Mouse (Mus musculus): ENCODE data around the gene Sys1. TPM values are rescaled to one million over a fixed set of nuclear protein-coding genes. Genes with fewer than 3 reads are reported as not detected.
A peak's percentile ranks its signal among the peaks of the same experiment; 100 is the strongest.

Gene Sys1
- polyA plus RNA-seq, 1 experiment from 2014 or later: 86.6 TPM

DNA sequence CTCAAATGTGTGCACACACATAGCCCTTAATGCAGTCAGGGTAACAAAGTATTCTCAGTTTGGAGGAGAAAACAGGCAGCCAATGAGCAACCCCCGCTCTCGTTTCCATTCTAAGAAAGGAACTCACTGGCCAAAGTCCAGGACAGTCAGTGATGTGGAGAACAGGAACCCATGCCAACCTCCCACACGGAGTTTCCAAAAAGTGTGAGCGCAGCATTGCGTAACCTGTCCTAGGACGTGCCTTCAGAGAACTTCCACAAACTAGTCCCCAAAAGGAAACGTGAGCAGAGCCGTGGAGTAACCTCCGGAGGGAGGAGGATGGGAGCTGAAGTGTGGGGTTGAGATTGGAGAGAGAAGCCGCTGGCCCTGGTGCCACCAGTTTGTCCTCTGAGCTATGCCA, 1.9 kb upstream of the Sys1 start:
- DNase-seq (ENCODE audit: low spot score): no peak
- no peaks in the 10 kb centered on the region for H3K9me3 ChIP-seq (replicated peaks; ENCODE audit: control insufficient read depth, low read length)
- H3K4me1 ChIP-seq (ENCODE audit: control insufficient read depth, insufficient read depth, low read length): no peaks in the 10 kb centered on the region
- H3K27me3 ChIP-seq (replicated peaks; ENCODE audit: control insufficient read depth, insufficient read depth, low read length): no peaks in the 10 kb centered on the region
- no peak overlapping the region for H3K4me2 ChIP-seq (ENCODE audit: low read length)
- H3K36me3 ChIP-seq (ENCODE audit: control insufficient read depth, insufficient read depth, low read length): no peaks in the 10 kb centered on the region
- H3K9ac ChIP-seq (ENCODE audit: low read length): no peak overlapping the region
- ATAC-seq: no peak
- WGBS: 73% methylated on average over 10 of the region's 10 CpGs
- H3K4me3 ChIP-seq (ENCODE audit: low read depth, low read length): no peak overlapping the region
- no peak overlapping the region for H3K27ac ChIP-seq (ENCODE audit: low read depth, low read length)

GRCm38 (mm10) chr2:164455421-164456190, 1.2 kb upstream of the Sys1 start:
- H3K27me3 ChIP-seq (replicated peaks; ENCODE audit: control insufficient read depth, insufficient read depth, low read length): no peaks in the 10 kb centered on the region
- no peaks in the 10 kb centered on the region for H3K36me3 ChIP-seq (ENCODE audit: control insufficient read depth, insufficient read depth, low read length)
- H3K4me3 ChIP-seq (ENCODE audit: low read depth, low read length): no peak overlapping the region
- no peak overlapping the region for H3K27ac ChIP-seq (ENCODE audit: low read depth, low read length)
- no peaks in the 10 kb centered on the region for H3K4me1 ChIP-seq (ENCODE audit: control insufficient read depth, insufficient read depth, low read length)
- no peak overlapping the region for H3K9ac ChIP-seq (ENCODE audit: low read length)
- no peak for ATAC-seq
- DNase-seq (ENCODE audit: low spot score): no peak
- WGBS: 74% methylated on average over 6 of the region's 6 CpGs
- H3K4me2 ChIP-seq (ENCODE audit: low read length): no peak overlapping the region
- no peaks in the 10 kb centered on the region for H3K9me3 ChIP-seq (replicated peaks; ENCODE audit: control insufficient read depth, low read length)

- Histone ChIP-seq H3K27ac (ENCODE audit: low read depth, low read length) (no peak overlapping the region), H3K27me3 (replicated peaks; ENCODE audit: control insufficient read depth, insufficient read depth, low read length) (no peaks in the 10 kb centered on the region), H3K4me3 (ENCODE audit: low read depth, low read length) (no peak overlapping the region), H3K4me1 (ENCODE audit: control insufficient read depth, insufficient read depth, low read length) (no peaks in the 10 kb centered on the region), H3K9ac (ENCODE audit: low read length) (no peak overlapping the region), H3K4me2 (ENCODE audit: low read length) (no peak overlapping the region), H3K36me3 (ENCODE audit: control insufficient read depth, insufficient read depth, low read length) (no peaks in the 10 kb centered on the region), H3K9me3 (replicated peaks; ENCODE audit: control insufficient read depth, low read length) (no peaks in the 10 kb centered on the region)
- ATAC-seq (no peak), DNase-seq (ENCODE audit: low spot score) (no peak)
- 90% methylated on average over 1 of the region's 1 CpGs for WGBS
Measured at GRCm38 (mm10) chr2:164456413-164456812, 351 bp upstream of the Sys1 start.

GRCm38 (mm10) chr2:164457942-164458341, 1.2 kb downstream of the Sys1 start:
- Histone ChIP-seq H3K36me3 (ENCODE audit: control insufficient read depth, insufficient read depth, low read length) (no peaks in the 10 kb centered on the region), H3K27me3 (replicated peaks; ENCODE audit: control insufficient read depth, insufficient read depth, low read length) (no peaks in the 10 kb centered on the region), H3K4me2 (ENCODE audit: low read length) (no peak overlapping the region), H3K27ac (ENCODE audit: low read depth, low read length) (no peak overlapping the region), H3K9me3 (replicated peaks; ENCODE audit: control insufficient read depth, low read length) (no peaks in the 10 kb centered on the region), H3K9ac (ENCODE audit: low read length) (no peak overlapping the region), H3K4me1 (ENCODE audit: control insufficient read depth, insufficient read depth, low read length) (peaks cover 10% of the 10 kb centered on the region), H3K4me3 (ENCODE audit: low read depth, low read length) (no peak overlapping the region)
- ATAC-seq: no peak
- 60% methylated on average over 7 of the region's 7 CpGs for WGBS
- DNase-seq (ENCODE audit: low spot score): no peak

DNA sequence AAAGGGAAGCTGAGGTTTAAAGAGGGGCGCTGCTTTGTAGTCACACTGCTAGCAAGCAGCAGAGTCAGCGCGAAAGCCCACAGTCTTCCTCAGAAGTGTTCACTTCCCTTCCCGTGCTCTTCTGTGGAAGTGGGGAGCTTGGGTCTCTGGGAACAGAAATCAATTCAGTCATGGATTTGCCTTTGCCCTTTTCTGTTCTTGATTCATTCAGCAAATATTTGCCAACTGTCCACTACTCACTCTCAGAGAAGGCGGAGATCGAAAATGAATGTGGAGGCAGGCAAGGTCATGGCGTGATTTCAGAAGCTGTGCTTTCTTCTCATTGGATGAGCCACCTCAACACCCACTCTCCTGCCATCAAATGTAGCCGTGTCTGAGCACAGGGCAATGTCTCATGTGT, 1.8 kb downstream of the Sys1 start:
- Histone ChIP-seq H3K9ac (ENCODE audit: low read length) (no peak overlapping the region), H3K4me3 (ENCODE audit: low read depth, low read length) (no peak overlapping the region), H3K27me3 (replicated peaks; ENCODE audit: control insufficient read depth, insufficient read depth, low read length) (no peaks in the 10 kb centered on the region), H3K27ac (ENCODE audit: low read depth, low read length) (no peak overlapping the region), H3K4me1 (ENCODE audit: control insufficient read depth, insufficient read depth, low read length) (peaks cover 10% of the 10 kb centered on the region), H3K9me3 (replicated peaks; ENCODE audit: control insufficient read depth, low read length) (no peaks in the 10 kb centered on the region), H3K4me2 (ENCODE audit: low read length) (no peak overlapping the region), H3K36me3 (ENCODE audit: control insufficient read depth, insufficient read depth, low read length) (peaks cover 4% of the 10 kb centered on the region)
- ATAC-seq (no peak), DNase-seq (ENCODE audit: low spot score) (no peak)
- 90% methylated on average over 8 of the region's 8 CpGs for WGBS

GRCm38 (mm10) chr2:164460745-164461551, 4.2 kb downstream of the Sys1 start, which contains the start of gene Gm20458:
Gm20458 (plus strand) TSS chr2:164460967.
- WGBS: under 1% methylated on average over 68 of the region's 79 CpGs
- peak; percentile 99 for DNase-seq (ENCODE audit: low spot score)
- ATAC-seq: peak; percentile 99
- Histone ChIP-seq H3K9ac (ENCODE audit: low read length) (peak within 1 kb of the TSS; percentile 87), H3K4me1 (ENCODE audit: control insufficient read depth, insufficient read depth, low read length) (peaks cover 10% of the 10 kb centered on the region), H3K36me3 (ENCODE audit: control insufficient read depth, insufficient read depth, low read length) (peaks cover 25% of the 10 kb centered on the region), H3K9me3 (replicated peaks; ENCODE audit: control insufficient read depth, low read length) (no peaks in the 10 kb centered on the region), H3K4me2 (ENCODE audit: low read length) (peak within 1 kb of the TSS; percentile 72), H3K27ac (ENCODE audit: low read depth, low read length) (peak within 1 kb of the TSS; percentile 87), H3K27me3 (replicated peaks; ENCODE audit: control insufficient read depth, insufficient read depth, low read length) (no peaks in the 10 kb centered on the region), H3K4me3 (ENCODE audit: low read depth, low read length) (peak within 1 kb of the TSS; percentile 92)

DNA sequence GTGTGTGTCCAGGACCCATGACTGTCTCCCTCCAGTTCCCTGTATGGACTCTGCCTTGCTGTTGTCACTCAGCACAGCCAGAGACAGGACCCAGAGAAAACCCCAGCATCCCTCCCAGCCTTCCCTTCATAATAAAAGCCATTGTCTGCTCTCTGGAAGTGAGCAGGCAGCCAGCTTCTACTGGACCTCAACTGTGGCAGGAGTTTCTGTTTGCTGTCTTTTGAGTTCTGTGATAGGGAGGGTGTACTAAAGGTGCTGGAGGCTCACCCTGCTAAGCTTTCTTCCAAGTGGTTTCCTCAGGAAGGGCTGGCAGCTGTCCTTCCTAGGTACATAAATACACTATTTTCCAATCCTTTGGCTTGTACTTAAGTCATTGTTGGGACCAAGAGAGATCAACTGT, 8.4 kb downstream of the Sys1 start:
- ATAC-seq (no peak), DNase-seq (ENCODE audit: low spot score) (no peak)
- H3K4me1 ChIP-seq (ENCODE audit: control insufficient read depth, insufficient read depth, low read length): peaks cover 10% of the 10 kb centered on the region
- H3K27me3 ChIP-seq (replicated peaks; ENCODE audit: control insufficient read depth, insufficient read depth, low read length): no peaks in the 10 kb centered on the region
- H3K9ac ChIP-seq (ENCODE audit: low read length): no peak overlapping the region
- no peaks in the 10 kb centered on the region for H3K9me3 ChIP-seq (replicated peaks; ENCODE audit: control insufficient read depth, low read length)
- H3K4me3 ChIP-seq (ENCODE audit: low read depth, low read length): no peak overlapping the region
- H3K36me3 ChIP-seq (ENCODE audit: control insufficient read depth, insufficient read depth, low read length): peaks cover 48% of the 10 kb centered on the region
- H3K27ac ChIP-seq (ENCODE audit: low read depth, low read length): no peak overlapping the region
- no peak overlapping the region for H3K4me2 ChIP-seq (ENCODE audit: low read length)

DNA sequence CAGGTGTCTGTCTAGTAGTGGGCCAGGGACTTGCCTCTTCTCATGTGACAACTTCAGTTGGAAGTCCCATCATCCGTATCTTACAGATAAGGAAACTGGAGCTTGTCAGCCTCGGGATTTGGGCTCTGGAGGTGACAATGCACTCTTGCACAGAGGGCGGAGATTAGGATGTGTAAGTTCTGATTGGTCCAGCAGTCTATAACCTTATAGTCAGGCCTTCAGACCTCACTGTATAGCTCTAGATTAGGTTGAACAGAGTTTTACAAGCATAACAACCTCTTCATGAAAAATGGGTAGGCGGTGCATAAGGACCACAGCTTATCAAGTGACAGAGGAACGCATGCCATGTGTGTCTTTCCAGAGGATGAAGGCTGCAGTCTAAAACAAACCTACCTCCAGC, 10.0 kb downstream of the Sys1 start:
- Histone ChIP-seq H3K9ac (ENCODE audit: low read length) (no peak overlapping the region), H3K36me3 (ENCODE audit: control insufficient read depth, insufficient read depth, low read length) (peaks cover 50% of the 10 kb centered on the region), H3K27ac (ENCODE audit: low read depth, low read length) (no peak overlapping the region), H3K27me3 (replicated peaks; ENCODE audit: control insufficient read depth, insufficient read depth, low read length) (no peaks in the 10 kb centered on the region), H3K4me3 (ENCODE audit: low read depth, low read length) (no peak overlapping the region), H3K9me3 (replicated peaks; ENCODE audit: control insufficient read depth, low read length) (no peaks in the 10 kb centered on the region), H3K4me2 (ENCODE audit: low read length) (no peak overlapping the region), H3K4me1 (ENCODE audit: control insufficient read depth, insufficient read depth, low read length) (peaks cover 7% of the 10 kb centered on the region)
- ATAC-seq: no peak
- WGBS: 86% methylated on average over 5 of the region's 5 CpGs
- no peak for DNase-seq (ENCODE audit: low spot score)

DNA sequence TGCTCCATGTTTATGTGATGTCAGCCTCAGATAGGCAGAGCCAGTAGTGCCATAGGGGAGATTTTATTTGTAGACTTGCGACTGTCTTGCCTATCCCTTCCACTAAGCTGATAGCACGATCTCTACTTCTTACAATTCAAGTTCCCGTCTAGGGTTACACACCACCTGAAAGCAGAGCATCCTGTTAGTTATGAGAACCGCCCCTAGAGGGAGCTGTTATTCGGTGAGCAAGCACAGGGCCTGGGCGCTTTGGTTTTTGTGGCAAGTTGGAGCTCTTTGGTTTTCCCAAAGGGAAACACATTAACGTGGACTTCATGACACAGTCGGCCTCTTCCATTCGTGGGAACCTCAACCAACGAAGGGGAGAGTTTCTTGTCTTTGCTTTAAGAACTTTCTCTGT, 13.5 kb downstream of the Sys1 start:
- Histone ChIP-seq H3K36me3 (ENCODE audit: control insufficient read depth, insufficient read depth, low read length) (peaks cover 50% of the 10 kb centered on the region), H3K4me3 (ENCODE audit: low read depth, low read length) (no peak overlapping the region), H3K4me2 (ENCODE audit: low read length) (no peak overlapping the region), H3K27me3 (replicated peaks; ENCODE audit: control insufficient read depth, insufficient read depth, low read length) (no peaks in the 10 kb centered on the region), H3K9me3 (replicated peaks; ENCODE audit: control insufficient read depth, low read length) (no peaks in the 10 kb centered on the region), H3K4me1 (ENCODE audit: control insufficient read depth, insufficient read depth, low read length) (no peaks in the 10 kb centered on the region), H3K27ac (ENCODE audit: low read depth, low read length) (no peak overlapping the region), H3K9ac (ENCODE audit: low read length) (no peak overlapping the region)
- 29% methylated on average over 10 of the region's 10 CpGs for WGBS
- DNase-seq (ENCODE audit: low spot score) (peak; percentile 50), ATAC-seq (no peak)

Measured in forebrain, embryonic 14.5 days (tissue).